Mouse (Mus musculus): ENCODE measurements around the gene Erc2.

Gene Erc2

DNA sequence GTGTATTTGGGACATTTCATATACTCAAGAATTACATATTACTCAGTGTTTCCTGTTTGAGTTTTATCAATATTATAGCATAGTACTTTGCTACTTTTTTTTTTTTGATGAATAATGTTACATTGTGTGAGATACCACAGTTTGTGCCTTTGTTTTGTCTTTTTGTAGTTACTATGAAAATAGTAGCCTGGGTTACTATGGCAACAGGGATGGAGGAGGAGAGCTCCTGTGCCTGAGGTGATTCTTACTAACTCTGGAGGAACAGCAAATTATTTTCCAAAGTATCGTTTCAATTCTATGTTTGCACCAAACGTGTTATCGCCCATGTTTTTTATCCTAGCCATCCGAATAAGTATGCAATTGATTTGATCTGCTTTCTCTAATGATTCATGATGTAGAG lies 438.7 kb downstream of the Erc2 start:
- no peak for DNase-seq (ENCODE audit: low read depth, low spot score)

DNA sequence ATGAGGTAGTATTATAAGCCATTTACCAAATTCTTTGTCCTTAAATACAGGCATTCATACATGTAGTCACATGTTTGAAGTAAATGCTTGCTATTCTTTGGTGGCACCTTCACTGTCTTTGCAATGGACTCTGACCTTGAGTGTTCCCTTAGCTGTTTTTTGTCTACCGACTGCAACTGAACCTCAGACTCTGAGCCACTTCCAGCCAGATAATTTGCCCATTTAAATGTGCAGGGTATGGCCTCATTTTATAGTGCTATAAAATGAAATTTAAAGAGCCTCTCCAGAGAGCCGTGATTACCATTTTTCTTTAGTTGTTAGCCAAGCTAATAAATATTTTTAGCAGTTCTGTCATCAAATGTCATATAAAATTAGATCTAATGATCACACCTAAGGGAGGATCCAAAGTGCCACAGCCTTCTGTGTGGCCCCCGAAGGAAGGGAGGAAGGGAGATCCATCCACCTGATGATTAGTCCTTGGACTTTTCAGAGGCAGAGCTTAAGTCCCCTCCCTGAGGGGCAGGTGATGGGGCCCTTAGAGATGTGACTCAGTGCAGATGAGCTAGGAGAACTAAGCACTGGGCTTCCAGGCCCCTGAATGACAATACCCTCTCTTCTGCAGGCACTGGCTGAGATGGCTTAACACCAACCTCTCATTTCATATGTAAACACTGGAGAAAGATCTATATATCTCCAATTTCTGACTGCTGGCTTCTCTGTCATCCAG lies 439.6 kb downstream of the Erc2 start:
- DNase-seq (ENCODE audit: low read depth, low spot score) = no peak

- no peak for DNase-seq (ENCODE audit: low read depth, low spot score)
These were observed 445.8 kb downstream of the Erc2 start for GRCm38 (mm10) chr14:28068021-28068420.

- DNase-seq (ENCODE audit: low read depth, low spot score) = no peak
These were observed 447.6 kb downstream of the Erc2 start for GRCm38 (mm10) chr14:28069826-28070225.

DNA sequence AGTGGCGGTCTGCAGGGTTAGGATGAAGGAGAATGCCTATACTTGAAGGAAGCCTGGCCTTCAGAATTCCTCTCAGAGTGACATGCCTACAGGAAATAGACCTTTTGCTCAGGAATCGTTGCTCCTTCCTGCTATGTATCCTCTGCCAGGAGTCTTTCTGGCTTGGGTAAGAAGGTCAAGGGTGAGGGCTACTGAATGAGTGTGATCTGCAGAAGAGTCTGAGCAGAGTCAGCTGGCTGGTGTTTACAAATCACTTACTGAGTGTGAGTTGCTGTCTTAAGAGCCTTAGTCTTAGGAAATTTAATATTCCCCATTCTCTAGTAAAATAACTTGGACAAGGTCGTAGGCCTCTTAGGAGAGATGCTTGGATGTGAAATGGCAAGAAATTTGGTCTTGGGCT lies 450.3 kb downstream of the Erc2 start:
- DNase-seq (ENCODE audit: low read depth, low spot score) = no peak

DNA sequence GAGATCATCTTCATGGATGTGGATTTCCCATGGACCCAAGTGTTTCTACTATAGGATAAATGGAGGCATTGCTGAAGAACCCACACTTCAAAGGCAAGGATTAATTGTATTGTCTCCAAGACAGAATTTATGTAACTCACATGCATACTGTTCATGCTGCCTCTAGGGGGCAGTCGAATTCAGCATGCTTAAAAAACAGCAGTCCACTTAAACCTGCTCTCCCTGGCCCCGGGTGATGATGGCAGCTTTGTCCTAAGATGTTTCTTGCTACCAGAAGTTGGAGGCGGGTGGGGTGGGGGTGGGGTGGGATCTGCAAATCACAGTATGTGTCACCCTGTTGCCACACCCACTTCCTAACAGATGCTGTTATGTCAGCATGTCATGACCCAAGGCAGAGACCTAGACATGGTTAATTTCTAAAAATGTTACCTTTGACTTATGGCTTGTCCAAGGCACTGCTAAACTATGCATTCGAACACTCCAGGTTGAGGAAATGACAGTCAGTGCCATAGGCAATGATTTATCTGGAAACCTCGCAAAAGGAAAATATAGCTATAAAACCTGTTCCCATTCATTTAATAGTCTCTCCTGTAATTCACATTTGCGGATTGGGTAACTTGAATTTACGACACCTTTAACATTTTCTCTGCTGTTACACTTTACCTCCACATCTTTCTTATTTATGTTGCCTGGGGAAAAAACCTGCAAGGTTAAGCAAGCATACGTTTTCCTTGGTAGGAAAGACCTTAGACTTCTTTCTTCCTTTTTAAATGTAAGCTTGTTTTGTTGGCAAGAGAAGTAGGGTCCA lies 467.6 kb downstream of the Erc2 start:
- DNase-seq (ENCODE audit: low read depth, low spot score) = peak; percentile 69

- DNase-seq (ENCODE audit: low read depth, low spot score) = no peak
These were observed 469.1 kb downstream of the Erc2 start for GRCm38 (mm10) chr14:28091367-28091766.

DNA sequence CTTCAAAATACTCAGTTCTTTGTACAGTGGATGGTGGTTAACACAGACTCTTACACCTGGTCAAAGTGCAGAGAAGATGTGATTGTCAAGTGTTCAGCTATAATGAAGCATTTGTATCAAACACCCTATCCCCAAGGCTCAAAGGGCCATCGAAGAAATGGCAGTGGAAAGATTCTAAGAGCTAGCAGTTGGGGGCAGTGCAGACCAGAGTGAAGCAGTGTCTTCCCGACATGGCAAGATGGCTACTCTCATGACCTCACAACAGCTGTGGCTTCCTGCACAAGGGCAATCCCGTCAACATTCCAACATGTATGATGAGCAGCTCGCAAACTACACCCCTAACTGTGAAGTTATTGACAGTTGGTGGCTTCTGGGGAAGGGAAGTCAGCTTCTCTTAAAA lies 471.0 kb downstream of the Erc2 start:
- peak; percentile 20 for DNase-seq (ENCODE audit: low read depth, low spot score)

GRCm38 (mm10) chr14:28093913-28094312 lies 471.7 kb downstream of the Erc2 start:
- no peak for DNase-seq (ENCODE audit: low read depth, low spot score)

GRCm38 (mm10) chr14:28099084-28099483 lies 476.9 kb downstream of the Erc2 start:
- no peak for DNase-seq (ENCODE audit: low read depth, low spot score)

- no peak for DNase-seq (ENCODE audit: low read depth, low spot score)
These were observed 490.9 kb downstream of the Erc2 start for GRCm38 (mm10) chr14:28113121-28113520.

- DNase-seq (ENCODE audit: low read depth, low spot score) = no peak
These were observed 498.6 kb downstream of the Erc2 start for GRCm38 (mm10) chr14:28120851-28121250.

GRCm38 (mm10) chr14:28126842-28127241 lies 504.6 kb downstream of the Erc2 start:
- DNase-seq (ENCODE audit: low read depth, low spot score) = no peak

DNA sequence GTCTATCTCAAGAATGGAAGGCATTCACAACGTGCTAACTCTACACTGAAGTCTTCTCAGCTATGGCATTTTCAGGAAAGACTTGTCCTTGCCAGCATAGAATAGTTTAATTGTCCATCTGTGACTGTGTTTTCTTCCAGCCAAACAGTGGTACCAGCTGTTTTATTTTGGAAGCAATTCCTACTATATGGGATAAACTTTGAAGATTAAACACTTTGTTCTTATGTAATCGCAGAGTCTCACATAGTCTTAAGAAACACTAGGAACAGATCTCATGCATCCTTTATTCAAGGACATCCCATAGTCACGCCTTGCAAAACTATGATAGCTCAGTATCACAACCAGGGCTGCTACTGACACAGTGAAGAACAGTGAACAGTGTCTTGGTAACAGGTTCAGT lies 506.8 kb downstream of the Erc2 start:
- no peak for DNase-seq (ENCODE audit: low read depth, low spot score)

- DNase-seq (ENCODE audit: low read depth, low spot score) = no peak
These were observed 521.8 kb downstream of the Erc2 start for GRCm38 (mm10) chr14:28143998-28144397.

GRCm38 (mm10) chr14:28147201-28147600 lies 525.0 kb downstream of the Erc2 start:
- no peak for DNase-seq (ENCODE audit: low read depth, low spot score)

DNA sequence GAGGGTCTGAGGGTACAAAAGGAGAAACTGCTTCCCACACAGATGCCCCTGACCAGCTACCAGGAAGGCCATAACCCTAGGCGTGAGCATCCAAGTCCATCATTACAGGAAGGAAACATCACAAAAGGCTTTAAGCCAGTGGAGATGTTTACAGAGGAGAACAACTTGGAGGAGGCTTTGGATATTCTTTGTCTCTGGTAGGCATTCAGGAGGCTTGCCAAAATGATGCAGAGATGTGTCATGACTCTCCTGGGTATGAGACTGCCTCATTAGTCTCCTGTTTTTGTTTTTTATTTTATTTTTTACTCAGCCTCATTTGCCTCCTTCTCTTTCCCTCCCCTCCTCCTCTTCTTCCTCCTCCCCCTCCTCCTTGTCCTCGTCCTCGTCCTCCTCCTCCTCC lies 528.7 kb downstream of the Erc2 start:
- no peak for DNase-seq (ENCODE audit: low read depth, low spot score)

- DNase-seq (ENCODE audit: low read depth, low spot score) = no peak
These were observed 533.5 kb downstream of the Erc2 start for GRCm38 (mm10) chr14:28155706-28156105.

DNA sequence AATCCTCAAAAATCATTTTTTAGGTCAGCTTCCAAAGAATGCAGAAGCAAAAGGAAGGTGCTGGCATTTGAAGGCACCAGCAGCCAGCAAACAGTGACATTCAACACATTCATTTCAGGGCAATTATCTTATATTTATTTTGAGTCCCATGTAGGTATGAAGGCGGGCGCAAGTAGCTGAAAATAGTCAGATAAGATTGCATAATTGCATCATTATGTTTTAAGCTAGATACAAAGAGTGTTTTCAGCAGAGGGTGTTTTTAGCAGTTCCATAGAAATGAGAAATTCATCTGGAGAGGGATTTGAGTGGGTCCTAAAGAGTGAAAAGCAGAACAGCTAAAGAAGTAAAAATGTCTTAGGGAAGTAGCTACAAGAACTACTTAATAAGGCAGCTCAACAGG lies 538.6 kb downstream of the Erc2 start:
- no peak for DNase-seq (ENCODE audit: low read depth, low spot score)

DNA sequence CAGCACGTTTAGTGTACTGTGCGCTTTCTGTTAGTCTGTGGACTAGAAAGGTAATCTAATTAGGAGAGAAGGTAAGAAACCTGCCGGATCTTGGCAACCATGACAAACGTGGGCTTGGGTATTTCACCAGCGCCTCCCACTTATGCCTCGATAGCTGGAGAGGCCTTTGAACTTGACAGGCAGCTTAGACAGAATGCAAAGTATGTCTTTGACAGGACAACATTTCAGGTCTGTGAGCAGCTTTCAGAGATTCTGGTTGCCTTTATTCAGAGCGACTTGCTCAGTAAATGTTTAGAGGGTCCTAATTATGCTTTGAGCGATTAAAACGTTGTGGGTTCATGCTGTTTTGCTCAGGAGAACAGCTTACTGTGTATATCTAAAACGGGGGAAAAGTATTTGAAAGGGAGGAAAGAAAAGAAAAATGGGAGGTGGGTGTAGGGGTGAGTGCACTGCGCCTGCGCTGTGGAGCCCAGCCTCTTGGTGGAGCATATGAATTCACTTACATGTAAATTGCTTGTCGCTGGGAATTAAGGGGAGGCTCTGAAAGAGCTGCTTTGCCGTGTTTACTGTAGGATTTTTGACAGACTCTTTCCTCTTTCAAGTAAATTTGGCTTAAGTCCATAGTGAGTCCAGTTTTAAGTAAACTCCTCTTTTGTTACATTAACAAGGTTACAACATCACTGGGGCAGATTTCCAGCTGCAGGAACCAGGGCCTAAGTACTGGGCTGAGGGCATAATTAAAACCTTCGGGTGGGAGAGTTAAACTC lies 542.6 kb downstream of the Erc2 start:
- no peak for DNase-seq (ENCODE audit: low read depth, low spot score)

DNA sequence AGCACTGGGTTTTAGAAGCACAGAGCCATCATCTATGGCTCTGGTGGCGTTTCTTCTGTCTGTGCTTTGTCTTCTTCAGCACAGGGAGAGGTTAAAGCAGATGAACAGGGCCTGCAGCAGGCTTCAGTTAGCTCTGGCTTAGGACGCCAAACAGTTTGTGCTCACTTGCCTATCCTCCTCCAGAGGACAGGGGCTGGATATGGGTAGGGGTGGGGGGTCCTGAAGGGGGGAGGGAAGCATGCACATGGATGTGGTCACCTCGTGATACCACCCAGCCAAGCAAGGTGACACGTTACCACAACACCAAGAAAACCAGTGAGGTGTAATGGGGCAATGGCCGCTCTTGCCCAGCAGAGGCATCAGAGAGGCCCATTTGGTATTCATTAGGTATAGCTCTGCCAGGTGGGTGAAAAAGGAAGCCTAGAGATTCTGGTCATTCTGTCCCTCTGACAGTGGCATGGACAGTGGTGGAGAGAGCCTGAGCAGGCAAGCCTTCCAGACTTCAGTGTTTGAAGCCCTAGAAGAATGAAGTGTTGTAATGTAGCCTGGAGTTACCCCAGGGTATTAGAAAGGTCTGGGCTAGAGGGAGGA lies 543.5 kb downstream of the Erc2 start:
- peak; percentile 16 for DNase-seq (ENCODE audit: low read depth, low spot score)

DNA sequence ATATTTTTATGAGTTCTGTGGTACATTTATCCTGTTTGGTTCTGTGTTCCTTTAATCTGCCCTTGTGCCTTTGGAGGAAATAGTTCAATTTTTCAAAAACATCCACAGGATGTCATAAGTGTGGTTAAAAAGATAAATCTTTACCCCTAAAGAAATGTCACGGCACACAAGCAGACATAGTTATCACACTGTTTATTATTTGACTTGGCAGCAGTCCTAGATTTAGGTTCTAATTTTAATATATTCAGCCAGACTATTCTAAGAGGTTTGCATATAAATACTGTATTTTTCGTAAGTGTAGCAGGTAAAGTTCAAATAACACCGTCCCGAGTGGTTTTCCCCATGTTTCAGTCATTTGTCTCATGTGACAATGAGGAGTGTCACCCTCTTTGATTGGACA lies 548.5 kb downstream of the Erc2 start:
- no peak for DNase-seq (ENCODE audit: low read depth, low spot score)

All from ZHBTc4 (cell line).